Mouse (Mus musculus) lung, adult 2 months (tissue): ENCODE data around the gene Hpn. TPM values are rescaled to one million over a fixed set of nuclear protein-coding genes. Genes with fewer than 3 reads are reported as not detected.

Source experiments
- DNase-seq: peaks from one replicate; pipeline ENCODE4 v3.0.0; 2022
- H3K4me1 ChIP-seq: fragments of 200-500 bp; 2 replicates; pipeline ENCODE4 v1.6.1; 2011; ENCODE audit warnings: low read length; ENCODE audit not compliant: control insufficient read depth, insufficient read depth
- H3K4me3 ChIP-seq: fragments of 200-500 bp; replicated peaks from 2 replicates; pipeline ENCODE3; 2011; ENCODE audit warnings: low read depth, mild to moderate bottlenecking, control low read depth, low read length; ENCODE audit errors: extremely low read depth
- CTCF ChIP-seq: fragments of 200-500 bp; IDR thresholded peaks from 2 replicates; pipeline ENCODE4 v1.5.1; 2011; ENCODE audit warnings: mild to moderate bottlenecking, low read length, control low read depth; ENCODE audit not compliant: insufficient read depth
- POLR2A ChIP-seq: fragments of 200-500 bp; IDR thresholded peaks from 2 replicates; pipeline ENCODE4 v1.6.1; 2011; ENCODE audit warnings: low read depth, mild to moderate bottlenecking, control low read depth, low read length, borderline replicate concordance; ENCODE audit errors: extremely low read depth
- WGBS: fragments of 180-500 bp; shearing (Covaris S2); methylation state at CpG from one replicate; pipeline ENCODE4 v1.1.7; 2018; 5-methylcytosine and 5-hydroxymethylcytosine counted together
- polyA plus RNA-seq: library from polyadenylated mRNA; depleted of rRNA; stranded (reverse); fragments of >200 nt; gene quantifications from 2 replicates; pipeline ENCODE4 v1.2.3, GENCODE M21; 2012

The Hpn gene
- polyA plus RNA-seq, 1 experiment = 30.1 TPM

- 1% methylated on average over 57 of the region's 60 CpGs for WGBS
- Histone ChIP-seq H3K4me3 (peak within 1 kb of the TSS; percentile 42), H3K4me1 (no peaks in the 10 kb centered on the region)
- no peak for TF ChIP-seq POLR2A
- no peak for TF ChIP-seq CTCF
- no peak for DNase-seq
Measured at GRCm38 (mm10) chr7:31126851-31127724, 12.0 kb upstream of the Hpn start, which contains the start of gene Scn1b. Scn1b (minus strand) TSS chr7:31127003.

DNA sequence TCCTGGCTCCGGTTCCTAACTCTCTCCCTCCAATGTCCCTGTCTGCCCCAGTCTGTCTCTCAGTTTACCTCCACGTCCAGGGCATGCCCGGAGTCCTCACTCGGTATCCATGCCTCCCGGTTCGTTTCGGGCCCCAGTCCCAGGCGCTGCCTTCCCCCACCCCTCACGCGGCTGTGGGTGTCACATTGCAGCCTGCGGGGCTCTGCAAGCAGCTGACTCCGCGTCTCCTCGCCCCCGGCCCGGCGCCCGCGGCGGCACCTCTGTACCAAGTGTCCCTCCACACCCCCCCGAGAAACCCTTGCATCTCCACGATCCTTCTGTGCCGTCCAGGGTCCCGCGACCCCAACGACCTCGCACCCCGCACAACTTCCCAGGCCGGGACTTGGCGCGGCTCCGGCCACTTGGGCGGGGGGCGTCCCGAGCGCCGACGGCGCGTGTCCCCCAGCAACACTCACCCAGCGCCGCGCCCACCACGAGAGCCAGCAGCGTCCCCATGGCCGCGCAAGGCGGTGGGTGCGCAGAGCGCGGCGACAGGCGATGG lies 11.2 kb upstream of the Hpn start:
- TF ChIP-seq POLR2A (no peak), CTCF (no peak)
- DNase-seq = no peak
- H3K4me1 ChIP-seq = no peaks in the 10 kb centered on the region
- H3K4me3 ChIP-seq = peak overlapping the region; percentile 42
- WGBS = 2% methylated on average over 52 of the region's 53 CpGs

DNA sequence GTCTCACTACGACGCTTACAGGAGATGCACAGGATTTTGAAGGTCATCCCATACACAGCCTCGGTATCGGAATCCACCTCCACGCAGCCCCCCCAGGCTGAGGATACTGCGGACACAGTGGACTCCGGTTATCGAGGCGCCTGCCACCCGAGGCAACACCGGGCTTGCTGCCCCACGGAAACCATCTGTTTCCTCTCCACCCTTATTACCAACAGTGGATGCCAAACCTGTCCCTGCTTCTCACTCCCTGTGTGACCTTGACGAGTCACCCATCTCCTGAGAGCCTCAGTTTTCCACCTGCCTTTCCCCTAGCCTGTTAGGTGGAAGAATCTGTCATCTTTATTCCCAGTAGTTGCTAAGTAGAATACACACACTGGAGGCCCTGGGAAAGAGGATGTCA lies 10.0 kb upstream of the Hpn start:
- TF ChIP-seq POLR2A = no peak
- no peak for TF ChIP-seq CTCF
- no peaks in the 10 kb centered on the region for H3K4me1 ChIP-seq
- 49% methylated on average over 13 of the region's 13 CpGs for WGBS
- DNase-seq = no peak
- no peak overlapping the region for H3K4me3 ChIP-seq

GRCm38 (mm10) chr7:31124381-31124780 lies 9.3 kb upstream of the Hpn start:
- no peak for TF ChIP-seq CTCF
- no peak for TF ChIP-seq POLR2A
- no peak overlapping the region for H3K4me3 ChIP-seq
- DNase-seq = no peak
- WGBS = 81% methylated on average over 5 of the region's 5 CpGs
- H3K4me1 ChIP-seq = no peaks in the 10 kb centered on the region

- WGBS = 73% methylated on average over 3 of the region's 3 CpGs
- no peak overlapping the region for H3K4me3 ChIP-seq
- no peak for TF ChIP-seq CTCF
- TF ChIP-seq POLR2A = no peak
- no peak for DNase-seq
- H3K4me1 ChIP-seq = no peaks in the 10 kb centered on the region
Measured at GRCm38 (mm10) chr7:31123697-31124096, 8.6 kb upstream of the Hpn start.

DNA sequence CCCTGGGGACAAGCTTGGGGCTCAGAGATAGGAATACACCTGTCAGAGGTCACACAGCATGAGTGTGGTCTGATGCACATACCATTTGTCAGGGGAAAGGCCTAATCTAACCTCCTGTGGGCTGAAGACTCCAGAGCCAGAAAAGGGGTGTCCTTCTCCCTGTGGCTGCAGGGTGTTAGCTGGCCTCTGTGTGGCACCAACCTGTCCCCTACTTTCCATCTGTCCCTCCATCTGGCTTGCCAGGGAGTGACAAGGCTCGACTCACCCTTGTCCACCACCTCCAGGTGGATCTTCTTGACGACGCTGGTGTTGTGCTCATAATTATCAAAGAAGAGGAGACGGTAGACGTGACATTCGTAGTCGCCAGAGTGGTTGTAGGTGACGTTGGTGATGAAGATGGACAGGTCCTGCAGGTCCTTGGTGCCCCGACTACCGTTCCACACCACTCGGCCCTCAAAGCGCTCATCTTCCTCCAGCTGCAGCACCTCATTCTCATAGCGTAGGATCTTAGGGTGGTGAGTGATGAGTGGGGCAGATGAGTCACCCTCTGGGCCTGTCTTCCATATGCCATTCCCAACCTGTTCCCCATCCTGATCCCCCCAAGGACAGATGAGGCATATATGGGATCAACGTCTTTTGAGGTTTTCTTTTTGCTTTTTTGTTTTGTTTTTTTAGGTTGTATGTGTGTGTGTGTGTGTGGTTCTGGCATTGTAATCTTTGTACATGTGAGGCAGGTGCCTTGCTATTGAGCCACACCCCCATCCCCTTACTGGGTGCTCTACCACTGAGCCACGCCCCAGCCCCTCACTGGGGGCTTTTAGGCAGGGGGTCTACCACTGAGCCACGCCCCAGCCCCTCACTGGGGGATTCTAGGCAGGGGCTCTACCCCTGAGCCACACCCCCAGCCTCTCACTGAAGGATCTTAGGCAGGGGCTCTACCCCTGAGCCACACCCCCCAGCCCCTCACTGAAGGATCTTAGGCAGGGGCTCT lies 7.8 kb upstream of the Hpn start:
- Histone ChIP-seq H3K4me3 (no peak overlapping the region), H3K4me1 (no peaks in the 10 kb centered on the region)
- TF ChIP-seq CTCF (no peak), POLR2A (no peak)
- WGBS = 88% methylated on average over 16 of the region's 16 CpGs
- DNase-seq = no peak

DNA sequence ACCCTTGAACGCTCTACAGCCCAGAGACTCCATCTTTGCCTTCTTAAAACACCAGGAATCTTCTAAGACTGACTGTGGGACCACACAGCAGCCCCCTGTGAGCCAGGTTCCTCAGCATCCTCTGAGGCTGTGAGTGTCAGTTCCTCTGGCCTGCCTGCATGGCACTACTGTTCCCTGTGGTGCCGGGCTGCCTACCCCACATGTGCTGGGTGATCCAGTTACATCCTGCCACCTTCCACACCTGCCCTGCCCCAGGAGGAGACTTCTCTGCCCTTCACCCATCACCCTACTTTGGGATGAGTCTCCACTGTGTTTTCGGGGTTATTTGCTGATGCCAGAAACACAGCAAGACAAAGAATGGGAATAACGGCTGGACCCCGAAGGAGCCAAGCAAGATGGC lies 4.5 kb upstream of the Hpn start:
- 85% methylated on average over 5 of the region's 5 CpGs for WGBS
- no peak for TF ChIP-seq CTCF
- TF ChIP-seq POLR2A = no peak
- H3K4me3 ChIP-seq = no peak overlapping the region
- H3K4me1 ChIP-seq = peaks cover 6% of the 10 kb centered on the region; the same call in 1 of the 2 replicates
- DNase-seq = no peak

- Histone ChIP-seq H3K4me1 (peaks cover 6% of the 10 kb centered on the region; the same call in 1 of the 2 replicates), H3K4me3 (no peak overlapping the region)
- 63% methylated on average over 7 of the region's 7 CpGs for WGBS
- no peak for DNase-seq
- TF ChIP-seq CTCF = no peak
- no peak for TF ChIP-seq POLR2A
Measured at GRCm38 (mm10) chr7:31118486-31118885, 3.4 kb upstream of the Hpn start.

DNA sequence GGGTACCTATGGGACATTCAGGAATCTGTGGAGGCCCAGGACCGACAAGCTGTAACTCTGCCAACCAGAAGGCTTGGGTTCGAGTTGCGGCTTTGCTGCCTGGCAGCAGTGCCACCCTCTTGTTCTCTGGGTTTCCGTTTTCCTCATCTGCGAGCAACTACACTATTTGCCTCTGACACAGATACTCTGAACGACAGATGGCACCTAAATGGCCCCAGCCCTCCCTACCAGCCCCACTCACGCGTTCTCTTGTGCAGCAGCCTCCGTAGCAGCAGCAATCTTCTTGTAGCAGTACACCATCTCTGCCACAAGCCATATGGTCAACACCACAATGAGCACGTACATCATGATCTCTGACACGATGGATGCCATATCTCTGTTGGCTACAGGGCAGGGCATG lies 2.4 kb upstream of the Hpn start:
- DNase-seq = no peak
- TF ChIP-seq CTCF = no peak
- TF ChIP-seq POLR2A = no peak
- no peak overlapping the region for H3K4me3 ChIP-seq
- WGBS = 91% methylated on average over 11 of the region's 11 CpGs
- H3K4me1 ChIP-seq = peaks cover 6% of the 10 kb centered on the region; the same call in 1 of the 2 replicates
